Mouse (Mus musculus): Measurements from ENCODE around the gene Mycbp2. TPM values are rescaled to one million over a fixed set of nuclear protein-coding genes. Genes with fewer than 3 reads are reported as not detected.

Mycbp2 gene
- polyA plus RNA-seq, 1 experiment from 2014 or later: 6.7 TPM

DNA sequence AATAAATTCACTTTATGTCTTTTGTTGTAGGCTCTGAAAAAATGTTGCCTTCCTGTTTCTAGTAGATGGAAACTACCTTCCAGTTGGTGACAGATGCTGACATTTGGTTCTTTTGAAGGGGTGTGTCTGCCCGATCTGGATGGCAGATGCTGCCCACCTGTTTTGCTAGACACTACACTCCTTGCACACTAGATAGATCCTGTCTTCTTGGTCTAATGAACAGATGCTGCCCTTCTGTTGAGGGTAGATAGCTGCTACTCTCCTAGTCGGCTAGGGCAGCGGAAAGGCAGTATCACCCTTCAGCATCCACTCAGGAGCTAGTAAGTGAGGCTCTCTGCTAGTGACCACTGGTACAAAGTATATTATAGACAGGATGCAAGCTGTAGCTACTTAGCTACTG is 9.5 kb upstream of the Mycbp2 start:
- H3K4me3 ChIP-seq (ENCODE audit: low read depth, low read length): no peak overlapping the region
- H3K9me3 ChIP-seq (replicated peaks; ENCODE audit: control insufficient read depth, low read length): no peaks in the 10 kb centered on the region

DNA sequence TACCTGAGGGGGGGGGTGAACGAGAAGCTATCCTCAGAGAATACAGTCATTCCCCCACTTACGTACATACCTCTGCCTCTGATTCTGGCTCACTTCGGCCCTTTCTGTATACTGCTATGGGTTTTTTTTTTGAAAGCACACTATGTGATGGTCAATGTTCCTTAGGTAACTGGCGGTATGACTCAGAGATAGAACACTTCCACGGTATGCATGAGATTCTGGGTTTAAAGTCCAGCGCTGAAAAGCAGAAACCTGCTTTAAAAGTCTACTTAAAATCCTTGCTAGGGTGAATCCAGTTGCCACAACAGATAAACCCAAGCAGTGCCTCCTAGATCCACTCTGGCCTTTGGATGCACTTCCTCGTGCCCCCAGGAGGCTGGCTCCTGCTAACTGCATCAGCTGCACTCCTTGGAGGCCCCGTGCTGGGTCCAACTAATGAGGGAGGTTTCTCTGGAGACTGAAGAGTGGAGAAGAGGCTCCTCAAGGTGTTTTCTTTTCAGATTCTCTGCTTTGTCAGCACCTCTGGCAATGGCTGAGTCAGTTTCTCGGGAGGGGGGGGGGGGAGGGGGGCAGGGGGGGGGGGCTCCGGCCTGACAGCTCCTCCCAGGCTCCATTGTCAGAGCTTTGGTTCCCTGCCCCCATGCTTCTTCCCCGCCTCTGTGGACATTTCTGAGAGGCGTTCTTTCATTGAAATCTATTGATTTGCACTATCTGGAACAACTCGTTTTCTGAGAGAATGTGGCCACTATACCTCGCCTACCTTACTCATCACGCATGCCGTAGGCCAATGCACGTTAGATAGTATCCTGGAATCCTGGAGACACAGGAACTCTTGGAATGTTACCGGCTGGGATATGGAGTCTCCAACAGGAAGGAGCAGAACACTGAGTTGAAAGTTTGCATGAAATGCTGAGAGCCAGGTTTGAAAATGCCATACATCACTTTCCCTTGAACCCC is 8.1 kb upstream of the Mycbp2 start:
- no peak overlapping the region for H3K4me2 ChIP-seq (ENCODE audit: low read depth, low read length)
- 53% methylated on average over 17 of the region's 18 CpGs for WGBS (ENCODE audit: insufficient replicate concordance)
- H3K9me3 ChIP-seq (replicated peaks; ENCODE audit: control insufficient read depth, low read length): no peaks in the 10 kb centered on the region
- H3K4me1 ChIP-seq (ENCODE audit: control insufficient read depth, low read depth, low read length): peaks cover 9% of the 10 kb centered on the region
- no peak overlapping the region for H3K9ac ChIP-seq (ENCODE audit: low read depth, low read length)
- H3K27ac ChIP-seq (ENCODE audit: low read length): no peak overlapping the region
- H3K36me3 ChIP-seq (ENCODE audit: control insufficient read depth, insufficient read depth): no peaks in the 10 kb centered on the region
- ATAC-seq (ENCODE audit: low read depth): no peak
- H3K27me3 ChIP-seq (ENCODE audit: control insufficient read depth, insufficient read depth, low read depth, low read length): no peaks in the 10 kb centered on the region
- no peak overlapping the region for H3K4me3 ChIP-seq (ENCODE audit: low read depth, low read length)

More for the DNA sequence above, 9.5 kb upstream of the Mycbp2 start:
- Histone ChIP-seq H3K4me2 (ENCODE audit: low read depth, low read length) (no peak overlapping the region), H3K4me1 (ENCODE audit: control insufficient read depth, low read depth, low read length) (peaks cover 4% of the 10 kb centered on the region), H3K9ac (ENCODE audit: low read depth, low read length) (no peak overlapping the region), H3K27ac (ENCODE audit: low read length) (no peak overlapping the region), H3K36me3 (ENCODE audit: control insufficient read depth, insufficient read depth) (no peaks in the 10 kb centered on the region), H3K27me3 (ENCODE audit: control insufficient read depth, insufficient read depth, low read depth, low read length) (no peaks in the 10 kb centered on the region)
- WGBS (ENCODE audit: insufficient replicate concordance): 57% methylated on average over 3 of the region's 3 CpGs
- no peak for ATAC-seq (ENCODE audit: low read depth)

DNA sequence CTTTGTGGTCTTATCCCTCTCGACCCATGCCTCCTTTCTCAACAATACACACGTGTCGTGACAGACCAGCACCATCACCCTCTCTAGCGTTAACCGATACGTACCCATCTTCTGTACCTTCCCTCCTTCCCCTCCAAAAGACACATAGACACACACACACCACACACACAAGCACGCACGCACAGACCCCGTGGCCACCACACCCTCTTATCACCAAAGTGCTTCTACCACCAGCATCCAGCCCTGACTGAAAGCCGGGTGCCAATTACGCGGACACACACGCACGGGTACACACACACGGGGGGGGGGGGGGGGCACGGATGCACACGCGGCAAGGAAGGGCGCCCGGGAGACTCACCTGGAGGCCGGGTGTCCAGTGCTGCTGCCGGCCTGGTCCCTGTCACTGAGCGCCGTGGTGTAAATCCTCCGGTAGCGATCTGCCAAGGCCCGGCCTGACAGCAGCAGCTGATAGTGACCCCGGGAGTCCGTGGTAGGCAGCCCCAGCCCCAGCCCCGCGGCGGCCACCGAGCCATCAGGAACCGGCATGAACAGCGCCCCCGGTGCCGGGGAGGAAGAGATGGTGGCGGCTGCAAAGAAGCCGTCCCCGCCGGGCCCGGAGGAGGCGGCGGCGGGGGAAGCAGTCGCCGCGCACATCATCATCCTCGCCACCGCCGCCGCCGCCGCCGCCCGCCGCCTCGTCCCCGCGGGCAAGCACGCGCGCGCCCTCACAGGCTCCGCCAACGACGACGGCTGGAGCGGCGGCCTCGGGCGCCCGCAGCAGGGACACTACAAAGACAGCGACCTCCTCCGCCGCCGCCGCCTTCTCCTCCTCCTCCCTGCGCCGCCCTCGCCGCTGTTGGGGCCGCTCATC is 521 bp downstream of the Mycbp2 start:
- H3K9ac ChIP-seq (ENCODE audit: low read depth, low read length): peak overlapping the region; percentile 85
- peak overlapping the region; percentile 95 for H3K27ac ChIP-seq (ENCODE audit: low read length)
- under 1% methylated on average over 63 of the region's 83 CpGs for WGBS (ENCODE audit: insufficient replicate concordance)
- peak overlapping the region; percentile 98 for H3K4me2 ChIP-seq (ENCODE audit: low read depth, low read length)
- H3K27me3 ChIP-seq (ENCODE audit: control insufficient read depth, insufficient read depth, low read depth, low read length): no peaks in the 10 kb centered on the region
- H3K4me1 ChIP-seq (ENCODE audit: control insufficient read depth, low read depth, low read length): peaks cover 46% of the 10 kb centered on the region
- H3K9me3 ChIP-seq (replicated peaks; ENCODE audit: control insufficient read depth, low read length): no peaks in the 10 kb centered on the region
- no peaks in the 10 kb centered on the region for H3K36me3 ChIP-seq (ENCODE audit: control insufficient read depth, insufficient read depth)
- ATAC-seq (ENCODE audit: low read depth): peak; percentile 22
- peak overlapping the region; percentile 83 for H3K4me3 ChIP-seq (ENCODE audit: low read depth, low read length)

DNA sequence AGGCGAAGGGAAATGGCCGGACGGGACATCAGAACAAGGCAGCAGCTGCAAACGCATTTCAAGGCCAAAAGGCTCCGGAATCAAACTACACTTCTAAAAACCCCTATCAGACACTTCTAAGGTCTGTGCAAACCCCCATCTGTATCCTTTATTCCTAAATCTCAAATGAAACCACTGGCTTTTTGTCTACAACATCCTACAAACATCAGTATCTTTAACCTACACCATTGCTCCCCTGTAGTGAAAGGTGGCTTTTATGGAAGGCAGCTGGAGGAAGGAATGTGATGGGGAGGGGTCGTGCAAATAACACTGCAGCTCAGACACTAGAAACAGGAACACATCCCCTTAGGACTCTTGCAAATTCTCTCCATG is 1.1 kb downstream of the Mycbp2 start:
- Histone ChIP-seq H3K9ac (ENCODE audit: low read depth, low read length) (peak overlapping the region; percentile 85), H3K36me3 (ENCODE audit: control insufficient read depth, insufficient read depth) (no peaks in the 10 kb centered on the region), H3K4me1 (ENCODE audit: control insufficient read depth, low read depth, low read length) (peaks cover 46% of the 10 kb centered on the region), H3K9me3 (replicated peaks; ENCODE audit: control insufficient read depth, low read length) (no peaks in the 10 kb centered on the region), H3K27me3 (ENCODE audit: control insufficient read depth, insufficient read depth, low read depth, low read length) (no peaks in the 10 kb centered on the region), H3K4me3 (ENCODE audit: low read depth, low read length) (peak overlapping the region; percentile 83), H3K27ac (ENCODE audit: low read length) (peak overlapping the region; percentile 95), H3K4me2 (ENCODE audit: low read depth, low read length) (peak overlapping the region; percentile 98)
- WGBS (ENCODE audit: insufficient replicate concordance): 5% methylated on average over 6 of the region's 6 CpGs
- no peak for ATAC-seq (ENCODE audit: low read depth)

DNA sequence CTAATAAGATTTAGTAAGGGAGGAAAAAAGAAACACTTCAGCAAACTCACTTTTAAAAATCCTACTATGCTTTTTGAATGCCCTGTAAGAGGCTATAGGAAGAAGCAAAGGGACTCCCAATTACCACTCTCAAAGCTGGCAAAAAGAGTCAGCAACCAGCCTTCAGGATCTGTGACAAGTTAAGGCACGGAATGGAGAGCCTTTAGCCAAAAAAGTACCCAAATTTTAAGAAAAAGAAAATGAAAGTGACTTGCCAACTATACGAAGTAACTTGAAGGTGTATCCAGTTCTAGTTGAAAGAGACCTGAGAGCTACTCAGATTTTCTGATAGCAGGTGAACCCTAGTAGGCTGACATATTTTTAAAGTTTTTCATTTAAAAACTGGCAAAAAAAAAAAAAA is 1.6 kb downstream of the Mycbp2 start:
- Histone ChIP-seq H3K4me3 (ENCODE audit: low read depth, low read length) (peak overlapping the region; percentile 83), H3K4me1 (ENCODE audit: control insufficient read depth, low read depth, low read length) (peaks cover 44% of the 10 kb centered on the region), H3K9me3 (replicated peaks; ENCODE audit: control insufficient read depth, low read length) (no peaks in the 10 kb centered on the region), H3K9ac (ENCODE audit: low read depth, low read length) (peak overlapping the region; percentile 85), H3K27me3 (ENCODE audit: control insufficient read depth, insufficient read depth, low read depth, low read length) (no peaks in the 10 kb centered on the region), H3K4me2 (ENCODE audit: low read depth, low read length) (peak overlapping the region; percentile 98), H3K36me3 (ENCODE audit: control insufficient read depth, insufficient read depth) (no peaks in the 10 kb centered on the region), H3K27ac (ENCODE audit: low read length) (no peak overlapping the region)
- no peak for ATAC-seq (ENCODE audit: low read depth)
- WGBS (ENCODE audit: insufficient replicate concordance): 14% methylated on average over 2 of the region's 2 CpGs

DNA sequence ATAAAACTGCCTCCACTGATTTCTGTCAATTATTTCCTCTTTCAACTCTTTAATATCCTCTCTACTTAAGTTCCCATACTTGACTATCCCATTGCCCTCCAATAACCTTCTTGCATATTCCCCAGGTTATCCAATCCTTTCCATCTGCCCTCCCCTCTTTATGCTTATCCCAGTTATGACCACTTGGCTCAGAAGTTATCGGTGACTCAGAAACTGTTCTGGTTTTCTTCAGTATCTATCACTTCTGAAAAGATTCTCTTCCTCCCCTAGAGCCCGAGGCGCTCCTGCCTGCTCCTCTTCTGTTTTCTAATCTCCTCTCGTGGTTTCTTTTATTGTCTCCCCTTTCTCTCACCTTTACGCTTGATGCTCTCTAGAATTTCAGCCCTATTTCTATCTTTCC is 2.8 kb downstream of the Mycbp2 start:
- Histone ChIP-seq H3K9ac (ENCODE audit: low read depth, low read length) (no peak overlapping the region), H3K9me3 (replicated peaks; ENCODE audit: control insufficient read depth, low read length) (no peaks in the 10 kb centered on the region), H3K27ac (ENCODE audit: low read length) (no peak overlapping the region), H3K4me1 (ENCODE audit: control insufficient read depth, low read depth, low read length) (peaks cover 36% of the 10 kb centered on the region), H3K4me3 (ENCODE audit: low read depth, low read length) (no peak overlapping the region), H3K27me3 (ENCODE audit: control insufficient read depth, insufficient read depth, low read depth, low read length) (no peaks in the 10 kb centered on the region), H3K36me3 (ENCODE audit: control insufficient read depth, insufficient read depth) (no peaks in the 10 kb centered on the region), H3K4me2 (ENCODE audit: low read depth, low read length) (no peak overlapping the region)
- ATAC-seq (ENCODE audit: low read depth): no peak
- WGBS (ENCODE audit: insufficient replicate concordance): 29% methylated on average over 5 of the region's 5 CpGs

DNA sequence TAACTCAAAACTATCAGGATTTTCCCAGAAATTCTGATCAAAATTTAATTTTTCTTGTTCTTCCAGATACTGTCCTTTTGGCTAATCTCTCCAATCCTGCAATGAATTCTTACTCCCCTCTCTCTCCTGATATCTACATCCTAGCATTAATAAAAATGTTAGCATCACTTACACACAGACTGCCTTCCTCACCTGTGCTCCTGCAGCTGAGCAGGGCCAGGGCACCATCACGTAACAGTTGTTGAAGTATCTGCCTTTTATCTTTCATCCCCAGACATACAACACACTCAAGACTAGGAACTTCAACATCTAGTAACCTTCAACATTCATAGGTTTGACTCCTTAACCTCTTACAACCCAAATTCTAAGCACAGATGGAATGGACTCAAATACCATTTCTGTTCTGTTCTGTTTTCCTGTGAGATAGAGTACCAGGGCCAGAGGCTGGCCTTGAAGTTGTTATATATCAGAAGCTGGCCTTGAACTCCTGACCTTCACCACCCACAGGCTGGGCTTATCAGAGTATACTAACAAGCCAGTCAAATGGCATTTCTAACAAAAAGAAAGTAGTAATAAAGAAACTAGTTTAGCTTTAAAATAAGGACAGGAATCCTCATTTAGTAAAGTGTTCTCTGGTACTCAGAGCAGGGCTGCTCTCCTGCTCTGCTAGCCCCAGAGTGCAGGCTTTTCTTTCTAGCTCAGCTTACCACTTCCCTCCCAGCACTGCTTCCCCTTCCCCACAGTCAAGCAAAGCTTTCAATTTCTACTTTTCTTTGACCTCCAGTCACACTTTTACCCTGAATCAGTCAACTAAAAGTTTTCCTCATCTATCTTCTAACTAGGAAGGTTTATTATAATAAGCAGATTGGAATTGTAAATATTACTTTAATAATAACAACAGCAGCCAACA is 5.0 kb downstream of the Mycbp2 start:
- no peak for ATAC-seq (ENCODE audit: low read depth)
- Histone ChIP-seq H3K9me3 (replicated peaks; ENCODE audit: control insufficient read depth, low read length) (no peaks in the 10 kb centered on the region), H3K4me2 (ENCODE audit: low read depth, low read length) (no peak overlapping the region), H3K4me3 (ENCODE audit: low read depth, low read length) (no peak overlapping the region), H3K36me3 (ENCODE audit: control insufficient read depth, insufficient read depth) (no peaks in the 10 kb centered on the region), H3K4me1 (ENCODE audit: control insufficient read depth, low read depth, low read length) (peaks cover 27% of the 10 kb centered on the region), H3K27me3 (ENCODE audit: control insufficient read depth, insufficient read depth, low read depth, low read length) (no peaks in the 10 kb centered on the region), H3K27ac (ENCODE audit: low read length) (no peak overlapping the region; the same call in 1 of the 2 replicates), H3K9ac (ENCODE audit: low read depth, low read length) (no peak overlapping the region)
- 22% methylated on average over 1 of the region's 1 CpGs for WGBS (ENCODE audit: insufficient replicate concordance)

DNA sequence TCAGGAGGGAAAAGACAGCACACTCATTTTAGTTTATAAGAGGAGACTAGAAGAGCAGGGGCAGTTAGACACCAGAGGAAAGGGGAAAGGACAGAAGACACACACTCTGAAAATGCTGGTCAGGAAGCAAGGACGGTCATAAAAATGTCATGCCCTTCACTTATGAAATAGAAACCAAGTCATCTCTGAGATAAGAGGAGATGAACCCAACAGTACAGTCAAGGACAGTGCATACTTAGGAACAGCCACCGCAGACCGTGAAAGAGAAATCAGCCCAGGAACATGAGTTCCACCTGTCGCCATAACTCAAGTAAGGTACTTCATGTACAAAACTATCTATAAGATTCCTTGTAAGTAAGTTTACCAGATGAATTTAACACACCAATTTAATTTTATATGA is 33.7 kb downstream of the Mycbp2 start:
- Histone ChIP-seq H3K4me1 (ENCODE audit: control insufficient read depth, low read depth, low read length) (no peaks in the 10 kb centered on the region), H3K4me2 (ENCODE audit: low read depth, low read length) (no peak overlapping the region), H3K4me3 (ENCODE audit: low read depth, low read length) (no peak overlapping the region), H3K36me3 (ENCODE audit: control insufficient read depth, insufficient read depth) (peaks cover 10% of the 10 kb centered on the region), H3K27ac (ENCODE audit: low read length) (no peak overlapping the region), H3K27me3 (ENCODE audit: control insufficient read depth, insufficient read depth, low read depth, low read length) (no peaks in the 10 kb centered on the region), H3K9me3 (replicated peaks; ENCODE audit: control insufficient read depth, low read length) (no peaks in the 10 kb centered on the region), H3K9ac (ENCODE audit: low read depth, low read length) (no peak overlapping the region)
- WGBS (ENCODE audit: insufficient replicate concordance): 90% methylated on average over 4 of the region's 4 CpGs
- ATAC-seq (ENCODE audit: low read depth): no peak
